Mouse (Mus musculus): ENCODE results near the gene Vmn1r213. TPM values are rescaled to one million over a fixed set of nuclear protein-coding genes. Genes with fewer than 3 reads are reported as not detected.

Vmn1r213 gene
- polyA plus RNA-seq, 1 experiment from 2014 or later = not detected

Other genes starting within 250 kb of the Vmn1r213 start
- not detected in 2 replicates for gene Vmn1r208, start 230.3 kb upstream of the Vmn1r213 start, polyA plus RNA-seq (2014; fragmentation: Nextera tagmentation; extraction: Ambion mirVana)
- gene Vmn1r209, start 198.0 kb upstream of the Vmn1r213 start, polyA plus RNA-seq (2014; fragmentation: Nextera tagmentation; extraction: Ambion mirVana) = not detected in 2 replicates
- gene Vmn1r210, start 176.3 kb upstream of the Vmn1r213 start, polyA plus RNA-seq (2014; fragmentation: Nextera tagmentation; extraction: Ambion mirVana) = not detected in 2 replicates
- gene Vmn1r211, start 150.1 kb upstream of the Vmn1r213 start, polyA plus RNA-seq (2014; fragmentation: Nextera tagmentation; extraction: Ambion mirVana) = not detected in 2 replicates
- gene Vmn1r212, start 123.5 kb upstream of the Vmn1r213 start, polyA plus RNA-seq (2014; fragmentation: Nextera tagmentation; extraction: Ambion mirVana) = not detected in 2 replicates
- not detected in 2 replicates for gene Vmn1r214, start 22.8 kb downstream of the Vmn1r213 start, polyA plus RNA-seq (2014; fragmentation: Nextera tagmentation; extraction: Ambion mirVana)
- gene Vmn1r215, start 60.4 kb downstream of the Vmn1r213 start, polyA plus RNA-seq (2014; fragmentation: Nextera tagmentation; extraction: Ambion mirVana) = not detected in 2 replicates
- gene Vmn1r217, start 110.6 kb downstream of the Vmn1r213 start, polyA plus RNA-seq (2014; fragmentation: Nextera tagmentation; extraction: Ambion mirVana) = not detected in 2 replicates
- not detected in 2 replicates for gene Vmn1r218, start 125.5 kb downstream of the Vmn1r213 start, polyA plus RNA-seq (2014; fragmentation: Nextera tagmentation; extraction: Ambion mirVana)
- gene Vmn1r219, start 151.7 kb downstream of the Vmn1r213 start, polyA plus RNA-seq (2014; fragmentation: Nextera tagmentation; extraction: Ambion mirVana) = not detected in 2 replicates
- not detected in 2 replicates for gene Vmn1r220, start 180.3 kb downstream of the Vmn1r213 start, polyA plus RNA-seq (2014; fragmentation: Nextera tagmentation; extraction: Ambion mirVana)
- not detected in 2 replicates for gene Vmn1r221, start 206.5 kb downstream of the Vmn1r213 start, polyA plus RNA-seq (2014; fragmentation: Nextera tagmentation; extraction: Ambion mirVana)
- not detected in 2 replicates for gene Vmn1r222, start 228.3 kb downstream of the Vmn1r213 start, polyA plus RNA-seq (2014; fragmentation: Nextera tagmentation; extraction: Ambion mirVana)
- gene Vmn1r223, start 239.5 kb downstream of the Vmn1r213 start, polyA plus RNA-seq (2014; fragmentation: Nextera tagmentation; extraction: Ambion mirVana) = not detected in 2 replicates

Data from midbrain, embryonic 14.5 days (tissue).